Mouse (Mus musculus) embryonic facial prominence, embryonic 10.5 days (tissue): ENCODE measurements around the gene Mafk. TPM values are rescaled to one million over a fixed set of nuclear protein-coding genes. Genes with fewer than 3 reads are reported as not detected.
"Not testable (repeated sequence)": the region's sequence is repeated elsewhere in the genome, so short reads cannot be mapped to it uniquely, and the experiment has no call there.

Source experiments
- DNase-seq: peaks from one replicate; pipeline ENCODE4 v3.0.0-alpha.2; 2017; ENCODE audit warnings: low spot score
- H3K27ac ChIP-seq: fragments of 300-500 bp; sonication (generic); replicated peaks from 2 replicates; pipeline ENCODE4 v1.5.1; 2016; ENCODE audit warnings: mild to moderate bottlenecking
- H3K27me3 ChIP-seq: fragments of 300-500 bp; sonication (generic); replicated peaks from 2 replicates; pipeline ENCODE4 v1.6.1; 2016; ENCODE audit warnings: low read depth, mild to moderate bottlenecking; ENCODE audit not compliant: poor library complexity, severe bottlenecking
- H3K36me3 ChIP-seq: fragments of 300-500 bp; sonication (generic); replicated peaks from 2 replicates; pipeline ENCODE4 v1.6.1; 2016; ENCODE audit warnings: mild to moderate bottlenecking, moderate library complexity
- H3K4me1 ChIP-seq: fragments of 300-500 bp; sonication (generic); 2 replicates; pipeline ENCODE4 v1.6.1; 2016
- H3K4me3 ChIP-seq: fragments of 300-500 bp; sonication (generic); 2 replicates; pipeline ENCODE4 v1.5.1; 2016; ENCODE audit warnings: mild to moderate bottlenecking, moderate library complexity
- H3K9me3 ChIP-seq: fragments of 300-500 bp; sonication (generic); 2 replicates; pipeline ENCODE4 v1.6.1; 2016; ENCODE audit warnings: mild to moderate bottlenecking
- WGBS: fragments of 180-500 bp; shearing (Covaris S2); methylation state at CpG from one replicate; pipeline ENCODE4 v1.1.7; 2016; 5-methylcytosine and 5-hydroxymethylcytosine counted together
- polyA plus RNA-seq: library from polyadenylated mRNA; unstranded; fragments of >200 nt; fragmentation: Nextera tagmentation; extraction: Ambion mirVana; gene quantifications from 2 replicates; pipeline ENCODE4 v1.2.1, GENCODE M21; 2016

The Mafk gene
- 9.2 and 10.5 TPM in 2 replicates for polyA plus RNA-seq

GRCm38 (mm10) chr5:139791227-139792158, at the start of gene Mafk:
TSS of gene Mafk (plus strand) at chr5:139791513.
- Histone ChIP-seq H3K4me1 (peaks cover 55% of the 10 kb centered on the region), H3K4me3 (peak within 1 kb of the TSS; percentile 87), H3K36me3 (no peaks in the 10 kb centered on the region), H3K27me3 (peaks cover 4% of the 10 kb centered on the region; the same call in 1 of the 2 replicates), H3K27ac (peak within 1 kb of the TSS; percentile 82), H3K9me3 (no peaks in the 10 kb centered on the region)
- WGBS: under 1% methylated on average over 92 of the region's 92 CpGs
- DNase-seq: peak; percentile 98

GRCm38 (mm10) chr5:139742640-139743039, 48.7 kb upstream of the Mafk start:
- not testable (repeated sequence) for DNase-seq

GRCm38 (mm10) chr5:139745771-139746170, 45.5 kb upstream of the Mafk start:
- 4% methylated on average over 3 of the region's 3 CpGs for WGBS
- H3K4me1 ChIP-seq: peaks cover 25% of the 10 kb centered on the region
- peak overlapping the region; percentile 8 for H3K27ac ChIP-seq
- H3K36me3 ChIP-seq: peaks cover 13% of the 10 kb centered on the region
- peaks cover 5% of the 10 kb centered on the region; the same call in 1 of the 2 replicates for H3K27me3 ChIP-seq
- peak; percentile 76 for DNase-seq
- H3K9me3 ChIP-seq: no peaks in the 10 kb centered on the region
- no peak overlapping the region for H3K4me3 ChIP-seq

More at GRCm38 (mm10) chr5:139742640-139743039, 48.7 kb upstream of the Mafk start:
- not testable (repeated sequence) for H3K27me3 ChIP-seq, H3K9me3 ChIP-seq, H3K36me3 ChIP-seq, H3K4me3 ChIP-seq, H3K27ac ChIP-seq
- 61% methylated on average over 3 of the region's 3 CpGs for WGBS
- peaks cover 20% of the 10 kb centered on the region for H3K4me1 ChIP-seq

DNA sequence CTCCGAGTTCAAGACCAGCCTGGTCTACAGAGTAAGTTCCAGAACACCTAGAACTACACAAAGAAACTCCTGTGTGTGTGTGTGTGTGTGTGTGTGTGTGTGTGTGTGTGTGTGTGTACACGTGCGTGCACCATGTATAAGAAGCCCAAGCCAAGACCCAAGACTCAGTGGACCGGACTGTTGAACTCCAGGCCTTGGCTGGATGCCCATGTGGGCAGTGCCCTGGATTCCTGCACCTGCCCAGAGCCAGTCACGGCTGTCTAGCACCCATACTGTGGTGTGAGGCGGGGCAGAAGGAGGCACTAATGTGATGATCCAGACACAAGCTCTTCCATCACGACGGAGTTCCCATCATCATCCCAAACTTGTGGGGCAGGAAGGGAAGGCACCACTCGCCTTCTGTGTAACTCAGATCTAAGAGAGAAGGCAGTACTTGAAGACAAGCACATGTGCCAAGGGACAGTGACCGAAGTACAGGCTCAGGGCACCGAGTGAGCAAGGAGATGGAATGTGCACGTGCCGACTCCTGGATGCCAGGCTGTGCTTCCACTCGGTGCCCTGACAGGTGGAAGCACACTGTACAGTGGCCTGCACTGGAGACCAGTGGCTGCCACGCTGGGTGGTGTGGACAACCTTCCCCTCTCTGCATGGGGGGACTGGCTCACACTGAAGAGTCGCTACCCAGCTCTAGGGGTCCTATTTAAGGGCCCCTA, 41.7 kb upstream of the Mafk start:
- no peak overlapping the region for H3K27ac ChIP-seq
- H3K36me3 ChIP-seq: peaks cover 51% of the 10 kb centered on the region
- peaks cover 5% of the 10 kb centered on the region; the same call in 1 of the 2 replicates for H3K27me3 ChIP-seq
- no peak for DNase-seq
- WGBS: 89% methylated on average over 16 of the region's 16 CpGs
- H3K4me1 ChIP-seq: peaks cover 22% of the 10 kb centered on the region
- H3K4me3 ChIP-seq: no peak overlapping the region
- no peaks in the 10 kb centered on the region for H3K9me3 ChIP-seq

GRCm38 (mm10) chr5:139750535-139750934, 40.8 kb upstream of the Mafk start:
- Histone ChIP-seq H3K27me3 (peaks cover 5% of the 10 kb centered on the region; the same call in 1 of the 2 replicates), H3K4me1 (peaks cover 21% of the 10 kb centered on the region), H3K27ac (no peak overlapping the region), H3K36me3 (peaks cover 61% of the 10 kb centered on the region), H3K9me3 (no peaks in the 10 kb centered on the region), H3K4me3 (no peak overlapping the region)
- peak; percentile 81 for DNase-seq

DNA sequence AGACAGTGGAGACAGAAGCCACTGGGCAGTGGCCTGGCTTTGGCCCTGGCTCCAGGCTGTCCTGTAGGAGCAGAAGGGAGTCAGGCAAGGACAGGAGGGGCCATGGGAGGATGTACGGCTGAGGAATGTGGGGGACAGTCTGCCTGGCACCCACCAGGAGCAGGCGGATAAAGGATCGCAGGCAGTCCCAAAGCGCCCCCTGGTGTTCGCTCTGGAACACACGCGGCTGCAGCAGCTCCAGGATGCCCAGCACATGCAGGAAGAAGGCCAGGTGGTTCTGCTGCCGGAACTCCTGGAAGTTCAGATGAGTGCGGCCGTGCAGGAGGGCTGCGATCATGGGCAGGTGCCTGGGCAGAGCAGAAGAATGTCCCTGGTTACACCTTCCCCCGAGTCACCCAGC, 36.6 kb upstream of the Mafk start:
- H3K4me1 ChIP-seq: no peaks in the 10 kb centered on the region
- peaks cover 98% of the 10 kb centered on the region for H3K36me3 ChIP-seq
- WGBS: 37% methylated on average over 12 of the region's 12 CpGs
- H3K4me3 ChIP-seq: no peak overlapping the region
- no peak overlapping the region for H3K27ac ChIP-seq
- DNase-seq: peak; percentile 77
- no peaks in the 10 kb centered on the region for H3K9me3 ChIP-seq
- H3K27me3 ChIP-seq: no peaks in the 10 kb centered on the region

DNA sequence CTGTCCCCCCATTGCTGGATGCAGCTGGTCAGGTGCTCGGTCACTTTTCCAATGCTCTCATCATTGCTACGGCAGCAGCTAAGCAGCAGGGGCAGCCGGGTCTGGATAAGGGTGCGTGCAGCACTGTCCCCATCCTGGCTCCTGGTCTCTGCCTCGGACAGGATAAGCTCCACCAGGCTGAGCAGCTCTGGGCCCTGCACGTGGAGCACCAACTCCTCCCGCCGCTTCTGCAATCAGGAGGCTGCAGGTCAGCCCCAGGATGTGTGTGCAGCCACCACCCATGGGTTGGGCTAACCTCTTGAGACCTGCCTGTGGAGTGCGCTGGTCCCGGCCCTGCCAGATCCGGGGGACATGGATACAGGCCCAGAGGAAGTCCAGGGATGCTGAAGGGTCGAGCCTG, 35.2 kb upstream of the Mafk start:
- DNase-seq: no peak
- no peaks in the 10 kb centered on the region for H3K4me1 ChIP-seq
- WGBS: 88% methylated on average over 12 of the region's 12 CpGs

DNA sequence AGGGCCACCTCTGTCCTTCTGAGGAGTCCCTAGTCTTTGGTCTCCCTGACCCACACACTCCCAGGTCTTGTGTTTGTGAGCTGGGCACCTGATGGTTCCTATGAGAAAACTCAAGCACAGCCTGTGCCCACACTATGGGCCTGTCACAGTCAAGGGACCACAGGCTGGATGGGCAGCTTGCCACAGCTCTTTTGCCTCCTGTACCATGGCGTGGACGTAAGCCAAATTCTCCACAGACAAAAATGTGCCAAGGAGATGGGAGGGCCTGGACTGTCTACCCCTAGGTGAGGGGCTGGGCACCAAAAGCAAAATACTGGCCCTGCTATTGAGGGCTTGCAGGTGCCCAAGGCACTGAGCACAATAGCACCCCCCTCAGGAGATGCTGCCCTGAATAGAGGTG, 34.7 kb upstream of the Mafk start:
- Histone ChIP-seq H3K9me3 (no peaks in the 10 kb centered on the region), H3K4me3 (no peak overlapping the region), H3K27ac (no peak overlapping the region), H3K4me1 (no peaks in the 10 kb centered on the region), H3K36me3 (peaks cover 100% of the 10 kb centered on the region), H3K27me3 (no peaks in the 10 kb centered on the region)
- no peak for DNase-seq
- 88% methylated on average over 2 of the region's 2 CpGs for WGBS

More for the DNA sequence above, 35.2 kb upstream of the Mafk start:
- Histone ChIP-seq H3K27ac (no peak overlapping the region), H3K4me3 (no peak overlapping the region), H3K27me3 (no peaks in the 10 kb centered on the region), H3K36me3 (peaks cover 100% of the 10 kb centered on the region), H3K9me3 (no peaks in the 10 kb centered on the region)

DNA sequence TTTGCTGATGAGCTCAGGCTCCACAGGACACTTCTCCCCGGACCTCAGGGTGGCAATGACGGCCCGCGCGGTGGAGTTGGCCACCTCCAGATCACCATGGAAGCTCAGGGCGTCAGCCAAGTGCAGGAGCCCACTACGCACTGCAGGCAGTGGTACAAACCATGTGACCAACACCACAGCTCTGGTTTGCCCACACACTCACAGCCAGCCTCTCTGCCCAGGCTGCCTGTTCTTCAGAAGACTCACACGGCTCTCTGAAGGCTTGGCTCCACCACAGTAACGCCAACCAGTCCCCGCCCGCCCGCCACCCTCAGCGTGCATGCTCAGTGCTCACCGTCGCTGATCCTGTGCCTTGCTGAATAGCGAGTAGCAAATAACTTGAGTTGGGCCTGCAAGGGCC, 33.2 kb upstream of the Mafk start:
- no peak overlapping the region for H3K4me3 ChIP-seq
- H3K36me3 ChIP-seq: peaks cover 100% of the 10 kb centered on the region
- WGBS: 87% methylated on average over 16 of the region's 16 CpGs

DNA sequence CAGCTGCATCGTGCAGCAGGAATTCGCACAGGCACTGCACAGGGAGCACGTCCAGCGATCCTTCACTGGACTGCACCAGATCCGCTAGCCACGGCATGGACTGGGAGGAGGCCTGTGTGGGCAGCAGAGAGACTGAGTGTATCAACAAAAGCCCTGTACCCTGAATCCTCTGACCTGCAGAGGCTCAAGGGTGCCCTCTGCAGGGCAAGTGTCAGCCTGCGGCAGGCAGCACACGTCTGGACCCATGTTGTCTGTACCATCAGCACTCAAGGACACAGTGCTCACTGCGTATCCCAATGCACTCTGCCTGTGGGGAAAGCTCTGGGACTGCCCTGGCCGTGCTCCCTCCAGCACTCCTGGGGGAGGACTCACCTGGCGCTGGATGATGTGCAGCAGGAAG, 27.0 kb upstream of the Mafk start:
- H3K27ac ChIP-seq: no peak overlapping the region; the same call in 1 of the 2 replicates
- H3K4me1 ChIP-seq: no peaks in the 10 kb centered on the region
- no peaks in the 10 kb centered on the region for H3K27me3 ChIP-seq
- H3K4me3 ChIP-seq: no peak overlapping the region
- whole genome bisulfite sequencing: 78% methylated on average over 11 of the region's 11 CpGs
- peak; percentile 52 for DNase-seq
- peaks cover 100% of the 10 kb centered on the region for H3K36me3 ChIP-seq
- H3K9me3 ChIP-seq: no peaks in the 10 kb centered on the region

More for the DNA sequence above, 33.2 kb upstream of the Mafk start:
- H3K27me3 ChIP-seq: no peaks in the 10 kb centered on the region
- H3K27ac ChIP-seq: no peak overlapping the region
- H3K9me3 ChIP-seq: no peaks in the 10 kb centered on the region
- no peaks in the 10 kb centered on the region for H3K4me1 ChIP-seq
- no peak for DNase-seq

- Histone ChIP-seq H3K27ac (no peak overlapping the region), H3K4me3 (no peak overlapping the region), H3K9me3 (no peaks in the 10 kb centered on the region), H3K36me3 (peaks cover 100% of the 10 kb centered on the region), H3K4me1 (no peaks in the 10 kb centered on the region), H3K27me3 (no peaks in the 10 kb centered on the region)
- no peak for DNase-seq
- WGBS: 92% methylated on average over 8 of the region's 8 CpGs
Measured at GRCm38 (mm10) chr5:139768216-139768615, 23.1 kb upstream of the Mafk start.

DNA sequence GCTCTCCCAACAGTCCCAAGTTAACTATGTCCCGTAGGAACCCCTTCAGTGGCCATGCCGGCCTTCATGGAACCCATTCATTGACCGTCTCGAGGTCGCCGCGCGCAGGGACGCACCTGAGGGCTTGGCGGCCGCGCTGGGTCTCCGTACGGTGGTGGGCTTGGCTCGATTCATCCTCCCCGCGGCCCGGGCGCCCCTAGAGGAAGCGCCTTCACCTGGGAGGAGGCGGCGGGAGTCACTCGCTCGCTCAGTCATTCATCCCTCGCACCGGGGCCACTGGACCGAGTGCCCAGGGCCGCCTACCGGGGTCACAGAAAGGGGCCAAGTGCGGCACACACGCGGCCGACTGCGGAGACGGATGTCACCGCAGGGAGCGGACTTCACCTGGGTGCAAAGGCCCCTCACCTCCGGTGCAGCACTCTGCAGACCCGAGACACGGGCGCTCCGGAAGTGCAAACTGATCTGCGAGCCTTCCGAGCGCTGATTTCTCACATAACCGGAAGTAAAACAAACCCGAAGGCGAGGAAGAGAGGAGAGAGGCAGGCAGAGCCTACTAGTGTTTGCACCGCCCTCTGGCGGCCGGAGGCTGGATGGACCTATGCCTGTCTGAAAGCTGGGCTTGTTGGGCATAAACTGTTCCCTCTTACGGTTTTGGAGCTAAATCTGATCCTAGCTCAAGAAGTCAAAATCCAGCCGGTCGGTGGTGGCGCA, 15.9 kb upstream of the Mafk start, which contains the start of gene Ints1:
TSS of gene Ints1 (minus strand) at position 459 of the 711 bp plus-strand sequence.
- H3K9me3 ChIP-seq: no peaks in the 10 kb centered on the region
- H3K27ac ChIP-seq: peak within 1 kb of the TSS; percentile 85
- H3K27me3 ChIP-seq: no peaks in the 10 kb centered on the region
- peak; percentile 95 for DNase-seq
- peak within 1 kb of the TSS; percentile 100 for H3K4me3 ChIP-seq
- WGBS: under 1% methylated on average over 55 of the region's 55 CpGs
- peaks cover 15% of the 10 kb centered on the region for H3K4me1 ChIP-seq
- H3K36me3 ChIP-seq: peaks cover 40% of the 10 kb centered on the region
